Mouse (Mus musculus) cerebellum, adult 11-12 months (tissue): ENCODE measurements around the gene Cdc37.

ENCODE experiments used
- DNase-seq: peaks from one replicate; pipeline ENCODE4 v3.0.0; 2022

The Cdc37 gene

DNA sequence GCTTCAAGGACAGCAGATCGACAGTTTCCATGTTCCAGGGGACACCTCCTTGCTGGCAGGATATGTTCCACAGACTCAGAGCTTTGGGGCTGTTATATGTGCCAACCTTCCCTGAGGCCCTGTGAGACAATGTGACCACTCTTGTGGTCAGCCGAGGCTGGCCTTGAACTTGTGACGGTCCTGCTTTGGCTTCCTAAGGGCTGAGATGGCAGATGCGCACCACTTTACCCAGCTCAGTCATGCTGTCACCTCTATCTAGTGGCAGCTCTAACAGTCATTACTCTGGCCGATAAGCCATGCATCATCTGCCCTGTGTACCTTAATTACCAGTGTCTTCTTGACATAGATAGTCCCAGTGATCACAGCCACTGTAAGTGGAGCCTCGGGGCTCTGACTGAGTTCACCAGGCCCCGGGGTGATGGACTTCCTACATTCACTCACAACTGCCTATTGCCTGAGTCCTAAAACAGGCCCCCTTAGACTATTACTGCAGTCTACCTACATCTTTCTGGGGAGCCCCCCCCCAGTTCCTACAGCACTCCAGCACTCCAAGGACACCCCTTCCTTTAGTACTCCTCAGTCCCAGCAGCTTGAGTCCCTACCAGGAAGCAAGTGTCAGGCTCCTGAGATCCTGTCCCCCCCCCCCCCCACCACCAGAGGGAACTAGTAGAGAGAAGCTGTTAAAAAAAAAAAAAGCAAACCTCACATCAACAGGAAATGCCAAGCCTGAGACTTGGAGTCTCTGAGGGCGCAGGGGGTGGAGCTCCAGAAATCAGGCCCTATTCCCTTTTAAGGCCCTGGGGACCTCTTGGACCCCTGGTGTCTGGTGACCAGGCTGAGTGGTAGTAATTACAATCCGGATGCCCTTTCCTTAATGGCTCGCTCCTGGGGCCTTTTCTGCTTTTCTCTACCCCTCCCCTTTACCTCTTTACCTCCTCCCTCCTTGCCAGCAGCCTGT is 17.6 kb upstream of the Cdc37 start:
- no peak for DNase-seq

- no peak for DNase-seq
Measured at GRCm38 (mm10) chr9:21166516-21166915, 16.7 kb upstream of the Cdc37 start.

DNA sequence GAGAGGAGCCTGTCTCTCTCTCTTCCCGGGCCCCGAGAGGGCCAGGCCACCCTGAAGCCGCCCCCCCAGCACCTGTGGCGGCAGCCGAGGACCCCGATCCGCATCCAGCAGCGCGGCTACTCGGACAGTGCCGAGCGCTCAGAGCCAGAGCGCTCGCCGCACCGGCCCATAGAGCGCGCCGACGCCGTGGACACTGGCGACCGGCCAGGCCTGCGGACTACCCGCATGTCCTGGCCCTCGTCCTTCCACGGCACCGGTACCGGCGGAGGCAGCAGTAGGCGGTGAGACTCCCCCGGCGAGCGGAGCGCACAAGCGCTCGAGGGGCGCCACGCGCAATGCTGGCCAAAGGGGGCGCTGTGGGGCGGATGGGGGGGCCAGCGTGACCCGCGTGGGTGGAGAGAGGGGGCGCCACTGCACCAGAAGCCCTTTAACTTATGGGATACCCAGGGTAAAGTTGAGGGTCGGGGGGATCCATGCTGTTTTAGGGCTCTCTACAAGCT is 16.2 kb upstream of the Cdc37 start:
- DNase-seq, result no peak

- DNase-seq, result no peak
Measured at GRCm38 (mm10) chr9:21165041-21165951, 15.5 kb upstream of the Cdc37 start, which contains the start of gene Pde4a. Gene Pde4a (plus strand): TSS chr9:21165714.

GRCm38 (mm10) chr9:21164072-21164471 is 14.3 kb upstream of the Cdc37 start:
- DNase-seq, result no peak

DNA sequence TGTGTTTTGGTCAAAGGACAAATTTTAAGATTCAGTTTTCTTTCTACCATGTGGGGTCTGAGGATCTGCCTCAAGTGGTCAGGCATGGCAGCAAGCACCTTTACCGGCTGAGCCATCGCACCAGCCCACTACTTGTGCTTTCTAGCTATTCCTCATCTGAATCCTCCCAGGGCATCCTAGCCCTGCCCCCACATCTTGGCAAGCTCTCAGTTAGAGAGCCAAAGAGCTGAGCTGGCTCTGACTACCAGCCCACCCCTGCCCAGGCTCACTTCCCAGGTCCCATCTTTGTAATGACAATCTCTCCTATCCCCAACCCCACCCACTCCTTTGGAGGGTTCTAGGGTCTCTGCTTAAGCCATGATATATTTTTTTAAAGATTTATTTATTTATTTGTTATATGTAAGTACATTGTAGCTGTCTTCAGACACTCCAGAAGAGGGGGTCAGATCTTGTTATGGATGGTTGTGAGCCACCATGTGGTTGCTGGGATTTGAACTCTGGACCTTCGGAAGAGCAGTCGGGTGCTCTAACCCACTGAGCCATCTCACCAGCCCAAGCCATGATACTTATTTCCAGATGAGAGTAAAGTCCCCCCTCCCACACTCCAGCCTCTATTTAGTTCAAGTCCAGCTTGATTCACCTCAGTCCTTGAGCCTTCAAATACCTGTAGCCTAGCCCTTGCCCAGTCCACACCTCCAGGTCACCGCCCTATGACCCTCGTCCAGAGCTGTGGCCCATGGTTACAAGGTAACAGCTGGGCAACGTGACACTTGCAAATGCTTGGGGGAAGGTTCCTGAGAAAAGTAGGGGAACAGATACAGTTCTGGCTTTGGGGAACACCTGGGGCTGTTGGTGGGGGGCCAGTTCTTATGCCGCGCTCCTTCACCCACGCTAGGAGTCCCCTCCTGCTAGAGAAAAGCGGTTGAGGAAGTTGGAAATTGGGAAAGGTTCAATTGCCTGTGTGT is 13.6 kb upstream of the Cdc37 start:
- DNase-seq, result peak; percentile 34

DNA sequence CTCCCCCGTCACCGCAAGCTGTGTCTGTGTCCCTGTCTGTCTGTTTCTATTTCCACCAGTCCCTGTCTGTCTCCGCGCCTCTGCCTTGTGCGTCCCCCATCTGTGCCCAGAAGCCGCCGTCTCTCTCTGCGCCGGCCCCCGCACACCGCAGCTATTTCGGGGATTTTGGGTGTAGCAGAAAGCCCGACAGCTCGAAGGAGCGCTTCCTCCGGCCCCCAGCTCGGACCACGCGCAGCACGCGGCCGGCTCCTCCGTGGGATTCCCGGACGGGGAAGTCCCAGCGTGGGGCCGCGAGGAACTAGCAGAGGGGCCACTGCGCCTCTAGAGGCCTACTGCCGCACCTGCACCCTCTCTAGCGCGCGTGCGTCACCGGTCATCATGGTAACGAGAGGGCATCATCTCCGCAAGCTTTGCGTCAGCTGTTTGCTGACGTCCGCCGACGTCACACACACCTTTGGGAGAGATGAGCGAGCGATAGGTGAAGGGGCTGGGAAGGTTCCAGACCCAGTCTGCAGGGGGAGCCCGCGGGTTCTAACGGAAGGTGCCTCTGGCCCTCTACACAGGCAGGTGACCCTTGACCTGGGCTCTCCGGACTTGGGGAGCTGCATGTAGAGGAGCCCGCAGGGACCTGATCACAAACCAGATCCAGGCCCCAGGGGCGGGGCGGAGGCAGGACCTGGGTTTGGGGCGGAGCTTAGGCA is 11.6 kb upstream of the Cdc37 start:
- peak; percentile 87 for DNase-seq

DNA sequence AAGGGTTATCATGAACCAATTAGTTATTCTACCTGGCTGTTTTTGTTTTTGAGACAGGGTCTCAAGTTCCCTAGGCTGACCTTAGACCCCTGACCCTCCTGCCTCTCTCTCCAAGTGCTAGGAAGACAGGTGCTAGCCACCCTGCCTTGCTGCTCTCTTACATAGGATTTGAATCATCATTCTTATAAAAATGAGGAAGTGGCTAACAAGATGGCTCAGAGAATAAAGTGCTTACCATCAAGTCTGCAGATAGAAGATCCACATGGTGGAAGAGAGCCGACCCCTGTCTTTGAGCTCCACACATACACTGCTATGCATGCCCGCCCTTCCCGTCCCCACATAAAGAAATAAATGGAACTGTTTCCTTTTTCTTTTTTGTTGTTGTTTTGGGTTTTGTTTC is 5.0 kb upstream of the Cdc37 start:
- no peak for DNase-seq

DNA sequence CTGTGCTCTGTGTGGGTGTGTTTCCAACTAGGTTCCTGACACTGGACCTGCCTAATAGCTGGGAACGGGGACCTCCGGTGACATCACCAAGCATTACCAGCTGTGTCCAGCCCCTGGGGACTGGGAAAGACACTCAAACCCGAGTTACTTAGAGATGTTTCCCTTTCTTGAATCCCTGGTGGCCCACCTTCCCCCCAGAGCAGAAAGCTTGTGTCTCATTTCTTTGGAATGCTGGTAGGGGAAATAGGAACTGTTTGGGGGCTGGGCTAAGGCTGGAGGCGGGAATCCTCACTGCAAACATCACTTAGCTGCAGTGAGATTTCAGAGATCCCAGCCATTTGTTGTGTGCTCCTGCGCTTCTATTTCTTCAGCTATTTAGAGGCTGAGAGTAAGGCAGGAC is 4.1 kb upstream of the Cdc37 start:
- DNase-seq, result no peak

DNA sequence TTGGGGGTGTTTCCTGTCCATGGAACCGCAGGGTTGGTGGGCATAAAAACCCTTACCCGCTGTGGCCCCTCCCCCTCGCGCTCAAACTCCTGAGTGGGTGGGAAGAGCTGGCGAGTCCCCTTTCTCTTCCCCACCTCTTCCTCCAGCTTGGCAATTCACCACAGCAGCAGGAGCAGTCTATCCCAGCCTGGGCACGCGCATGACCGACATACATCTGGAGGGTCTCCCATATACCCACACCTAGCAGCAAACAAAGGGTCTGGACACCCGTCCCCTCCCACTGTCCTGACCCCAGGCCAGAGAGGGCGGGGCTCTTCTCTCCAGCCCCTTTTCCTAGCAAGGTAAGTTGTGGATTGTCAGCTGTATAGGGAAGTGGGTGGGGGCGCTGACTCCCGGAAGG is 3.5 kb upstream of the Cdc37 start:
- DNase-seq, result peak; percentile 28

DNA sequence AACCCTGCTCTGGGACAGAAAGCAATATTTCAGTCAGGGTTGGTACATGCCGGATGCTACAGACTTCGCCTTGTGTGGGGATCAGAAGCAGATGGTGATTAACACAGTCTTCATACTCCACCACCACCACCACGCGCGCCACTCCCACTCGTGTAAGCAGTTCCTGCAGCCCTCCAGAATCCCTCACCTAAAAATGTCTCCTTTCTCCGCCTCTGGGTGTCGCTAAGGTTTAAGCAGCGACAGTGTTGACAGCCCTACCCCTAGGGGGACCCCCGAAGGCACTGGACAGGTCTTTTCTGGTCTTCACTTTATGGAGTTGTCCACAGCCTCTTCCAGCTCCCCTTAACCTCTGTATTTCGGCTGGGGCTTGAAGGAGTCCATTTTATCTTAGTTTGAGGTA is 2.9 kb upstream of the Cdc37 start:
- DNase-seq, result peak; percentile 19

DNA sequence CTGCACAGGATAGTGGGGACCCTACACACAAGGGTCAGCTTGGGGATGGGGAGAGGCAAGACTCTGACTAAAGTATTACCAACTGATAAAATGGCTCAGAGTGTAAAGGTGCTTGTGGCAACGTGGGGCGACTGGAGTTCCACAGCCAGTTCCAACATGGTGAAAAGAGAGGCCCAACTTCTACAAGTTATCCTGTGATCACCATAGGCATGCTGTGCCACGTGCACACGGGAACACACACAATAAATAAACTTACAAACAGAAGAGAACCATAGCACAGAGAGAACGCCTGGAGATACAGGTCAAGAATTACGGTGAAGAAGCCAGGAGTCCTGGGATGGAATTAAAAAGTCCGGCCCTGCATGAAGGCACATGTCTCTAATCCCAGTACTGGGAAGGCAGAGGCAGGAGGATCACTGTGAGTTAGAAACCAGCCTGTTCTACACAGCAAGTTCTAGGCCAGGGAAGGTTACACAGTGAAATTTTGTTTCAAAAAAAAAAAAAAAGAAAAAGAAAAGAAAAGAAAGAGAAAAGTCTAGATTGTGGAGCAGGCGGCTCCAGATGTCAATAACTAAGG is 617 bp downstream of the Cdc37 start:
- DNase-seq, result no peak

- no peak for DNase-seq
Measured at GRCm38 (mm10) chr9:21148427-21148826, 1.4 kb downstream of the Cdc37 start.

DNA sequence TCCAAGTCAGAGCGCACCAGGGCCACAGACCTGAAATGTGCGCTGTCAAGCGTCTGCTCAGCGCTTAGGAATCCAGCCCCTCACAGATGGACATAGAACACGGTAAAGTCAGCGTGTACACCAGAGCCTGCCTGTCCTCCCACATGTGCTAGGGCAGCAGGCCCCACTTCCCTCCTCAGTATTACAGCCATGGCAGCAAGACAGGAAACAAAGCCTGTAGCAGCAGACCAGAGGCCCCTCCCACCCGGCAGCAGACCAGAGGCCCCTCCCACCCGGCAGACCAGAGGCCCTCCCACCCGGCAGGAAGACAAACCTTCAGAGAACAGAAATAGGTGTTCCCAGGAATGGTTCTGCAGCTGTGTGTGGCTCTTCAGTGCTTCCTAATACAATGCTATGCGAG is 3.1 kb downstream of the Cdc37 start:
- no peak for DNase-seq

GRCm38 (mm10) chr9:21145431-21145830 is 4.4 kb downstream of the Cdc37 start:
- no peak for DNase-seq

- DNase-seq, result no peak
Measured at GRCm38 (mm10) chr9:21144361-21144760, 5.4 kb downstream of the Cdc37 start.

- no peak for DNase-seq
Measured at GRCm38 (mm10) chr9:21141922-21142321, 7.9 kb downstream of the Cdc37 start.

DNA sequence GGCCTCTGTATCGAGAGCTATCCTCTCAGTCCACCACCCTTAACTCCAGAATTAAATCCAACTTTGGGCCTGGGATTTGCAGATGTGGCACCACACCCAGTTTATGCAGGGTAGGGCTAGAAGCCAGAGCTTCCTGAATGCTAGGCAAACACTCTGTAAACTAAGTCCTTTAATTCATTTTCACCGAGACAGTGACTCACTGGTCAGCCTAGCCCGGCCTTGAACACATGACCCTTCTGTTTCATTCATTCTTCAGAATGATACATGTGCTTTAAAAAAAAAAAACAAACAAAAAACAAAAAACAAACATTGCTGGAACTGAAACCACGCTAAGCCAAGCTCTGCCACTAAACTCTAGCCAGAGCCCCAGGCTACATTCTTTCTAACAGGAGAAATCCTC is 11.4 kb downstream of the Cdc37 start:
- DNase-seq, result no peak

DNA sequence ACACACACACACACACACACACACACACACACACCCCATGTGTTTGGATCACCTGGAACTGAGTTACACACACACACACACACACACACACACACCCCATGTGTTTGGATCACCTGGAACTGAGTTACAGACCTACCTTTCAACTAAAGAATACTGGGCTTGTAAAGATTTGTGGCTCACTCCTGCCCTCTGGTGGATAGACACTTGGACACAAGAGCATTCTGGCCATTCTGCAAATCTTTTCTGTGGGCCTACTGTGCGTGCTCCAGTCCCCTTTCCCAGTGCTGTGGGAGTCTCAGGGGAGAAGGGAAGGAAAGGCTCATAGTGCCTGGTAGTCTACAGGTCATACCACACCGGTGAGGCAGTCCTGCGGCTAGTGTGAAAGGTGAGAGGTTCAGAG is 12.6 kb downstream of the Cdc37 start:
- no peak for DNase-seq

GRCm38 (mm10) chr9:21136401-21136800 is 13.4 kb downstream of the Cdc37 start:
- no peak for DNase-seq

- no peak for DNase-seq
Measured at GRCm38 (mm10) chr9:21135941-21136381, 13.8 kb downstream of the Cdc37 start.
